Mouse (Mus musculus) heart, embryonic 13.5 days (tissue): Measurements from ENCODE around the gene Plek2. TPM values are rescaled to one million over a fixed set of nuclear protein-coding genes. Genes with fewer than 3 reads are reported as not detected.

Experiments used
- ATAC-seq: fragments of 200-750 bp; cut with Nextera tagmentation; 2 replicates; pipeline ENCODE4 v1.8.0; 2017; ENCODE audit warnings: moderate TSS enrichment; ENCODE audit not compliant: insufficient number of reproducible peaks, low FRiP score, low TSS enrichment; ENCODE audit errors: extremely low read depth
- H3K27ac ChIP-seq: fragments of 300-500 bp; sonication (generic); replicated peaks from 2 replicates; pipeline ENCODE4 v1.5.1; 2015; ENCODE audit warnings: moderate library complexity, mild to moderate bottlenecking, inconsistent platforms
- H3K27me3 ChIP-seq: fragments of 300-500 bp; sonication (generic); replicated peaks from 2 replicates; pipeline ENCODE4 v1.6.1; 2015; ENCODE audit warnings: mild to moderate bottlenecking, inconsistent platforms
- H3K36me3 ChIP-seq: fragments of 300-500 bp; sonication (generic); 2 replicates; pipeline ENCODE4 v1.6.1; 2015; ENCODE audit warnings: mild to moderate bottlenecking, inconsistent platforms
- H3K4me1 ChIP-seq: fragments of 300-500 bp; sonication (generic); 2 replicates; pipeline ENCODE4 v1.6.1; 2015; ENCODE audit warnings: inconsistent platforms
- H3K4me2 ChIP-seq: fragments of 300-500 bp; sonication (generic); 2 replicates; pipeline ENCODE4 v1.6.1; 2015; ENCODE audit warnings: inconsistent platforms, mild to moderate bottlenecking, moderate library complexity
- H3K4me3 ChIP-seq: fragments of 300-500 bp; sonication (generic); 2 replicates; pipeline ENCODE4 v1.5.1; 2015; ENCODE audit warnings: moderate library complexity, mild to moderate bottlenecking, inconsistent platforms
- H3K9ac ChIP-seq: fragments of 300-500 bp; sonication (generic); 2 replicates; pipeline ENCODE4 v1.6.1; 2015; ENCODE audit warnings: inconsistent platforms, mild to moderate bottlenecking, moderate library complexity
- H3K9me3 ChIP-seq: fragments of 300-500 bp; sonication (generic); 2 replicates; pipeline ENCODE4 v1.6.1; 2016; ENCODE audit warnings: inconsistent platforms
- WGBS: fragments of 180-500 bp; shearing (Covaris S2); methylation state at CpG from one replicate; pipeline ENCODE4 v1.1.7; 2015; ENCODE audit warnings: mixed read lengths; 5-methylcytosine and 5-hydroxymethylcytosine counted together
- polyA plus RNA-seq: library from polyadenylated mRNA; unstranded; fragments of >200 nt; fragmentation: Nextera tagmentation; extraction: Ambion mirVana; gene quantifications from 2 replicates; pipeline ENCODE4 v1.2.1, GENCODE M21; 2015

The Plek2 gene
- polyA plus RNA-seq, 1 experiment from 2014 or later = 7.7 TPM

GRCm38 (mm10) chr12:78910684-78911461, 4.1 kb upstream of the Plek2 start:
- Histone ChIP-seq H3K4me1 (peaks cover 32% of the 10 kb centered on the region), H3K9me3 (peaks cover 6% of the 10 kb centered on the region), H3K4me3 (peak overlapping the region; percentile 56), H3K4me2 (peak overlapping the region; percentile 91), H3K36me3 (no peaks in the 10 kb centered on the region), H3K9ac (peak overlapping the region; percentile 71), H3K27ac (peak overlapping the region; percentile 76), H3K27me3 (peaks cover 74% of the 10 kb centered on the region)
- WGBS = 4% methylated on average over 16 of the region's 16 CpGs
- peak; percentile 81 for ATAC-seq

GRCm38 (mm10) chr12:78908081-78908605, 1.4 kb upstream of the Plek2 start:
- ATAC-seq = no peak
- no peak overlapping the region for H3K9ac ChIP-seq
- peaks cover 61% of the 10 kb centered on the region for H3K27me3 ChIP-seq
- H3K4me3 ChIP-seq = no peak overlapping the region
- no peak overlapping the region for H3K4me2 ChIP-seq
- peaks cover 6% of the 10 kb centered on the region for H3K9me3 ChIP-seq
- H3K27ac ChIP-seq = no peak overlapping the region
- H3K36me3 ChIP-seq = no peaks in the 10 kb centered on the region
- peaks cover 32% of the 10 kb centered on the region for H3K4me1 ChIP-seq
- WGBS = 72% methylated on average over 6 of the region's 6 CpGs

- Histone ChIP-seq H3K4me2 (peak overlapping the region; percentile 47), H3K27me3 (peaks cover 32% of the 10 kb centered on the region), H3K4me3 (peak overlapping the region; percentile 21), H3K4me1 (peaks cover 9% of the 10 kb centered on the region), H3K36me3 (no peaks in the 10 kb centered on the region), H3K27ac (no peak overlapping the region), H3K9ac (no peak overlapping the region), H3K9me3 (peaks cover 6% of the 10 kb centered on the region)
- no peak for ATAC-seq
- WGBS = 80% methylated on average over 7 of the region's 7 CpGs
These were observed 2.3 kb downstream of the Plek2 start for GRCm38 (mm10) chr12:78904499-78904898.

- no peak for ATAC-seq
These were observed 3.5 kb downstream of the Plek2 start for GRCm38 (mm10) chr12:78903313-78903712.

GRCm38 (mm10) chr12:78901467-78901866, 5.3 kb downstream of the Plek2 start:
- Histone ChIP-seq H3K9me3 (no peaks in the 10 kb centered on the region), H3K27me3 (0 out of 2 replicates have a peak, but pooled peaks cover 9% of the 10 kb centered on the region), H3K4me1 (peaks cover 4% of the 10 kb centered on the region), H3K4me3 (no peak overlapping the region), H3K27ac (no peak overlapping the region), H3K36me3 (no peaks in the 10 kb centered on the region), H3K4me2 (0 out of 2 replicates have a peak overlapping the region, but pooled peaks have one; percentile 1), H3K9ac (no peak overlapping the region)
- ATAC-seq = no peak
- WGBS = 85% methylated on average over 5 of the region's 5 CpGs

More at GRCm38 (mm10) chr12:78903313-78903712, 3.5 kb downstream of the Plek2 start:
- Histone ChIP-seq H3K27ac (no peak overlapping the region), H3K9ac (no peak overlapping the region), H3K27me3 (peaks cover 26% of the 10 kb centered on the region), H3K4me3 (peak overlapping the region; percentile 11; the same call in 1 of the 2 replicates), H3K9me3 (no peaks in the 10 kb centered on the region), H3K36me3 (no peaks in the 10 kb centered on the region), H3K4me1 (peaks cover 9% of the 10 kb centered on the region), H3K4me2 (peak overlapping the region; percentile 47)
- 83% methylated on average over 4 of the region's 4 CpGs for WGBS

GRCm38 (mm10) chr12:78897861-78898260, 8.9 kb downstream of the Plek2 start:
- Histone ChIP-seq H3K9ac (no peak overlapping the region), H3K4me1 (no peaks in the 10 kb centered on the region), H3K36me3 (no peaks in the 10 kb centered on the region), H3K4me2 (no peak overlapping the region), H3K9me3 (no peaks in the 10 kb centered on the region), H3K27me3 (no peaks in the 10 kb centered on the region), H3K27ac (no peak overlapping the region), H3K4me3 (no peak overlapping the region)
- WGBS = 88% methylated on average over 1 of the region's 1 CpGs
- no peak for ATAC-seq

GRCm38 (mm10) chr12:78891149-78891548, 15.6 kb downstream of the Plek2 start:
- Histone ChIP-seq H3K4me3 (no peak overlapping the region), H3K27me3 (no peaks in the 10 kb centered on the region), H3K4me1 (peaks cover 22% of the 10 kb centered on the region), H3K36me3 (peaks cover 23% of the 10 kb centered on the region), H3K27ac (no peak overlapping the region), H3K9me3 (peaks cover 5% of the 10 kb centered on the region), H3K4me2 (no peak overlapping the region), H3K9ac (no peak overlapping the region)
- ATAC-seq = no peak
- WGBS = 72% methylated on average over 2 of the region's 2 CpGs

- H3K4me1 ChIP-seq = peaks cover 22% of the 10 kb centered on the region
These were observed 16.7 kb downstream of the Plek2 start for GRCm38 (mm10) chr12:78890062-78890461.

GRCm38 (mm10) chr12:78874581-78874980, 32.2 kb downstream of the Plek2 start:
- no peak overlapping the region for H3K27ac ChIP-seq
- WGBS = 97% methylated on average over 3 of the region's 3 CpGs
- no peak overlapping the region for H3K9ac ChIP-seq
- no peak overlapping the region for H3K4me3 ChIP-seq
- no peaks in the 10 kb centered on the region for H3K4me1 ChIP-seq
- no peak for ATAC-seq
- H3K4me2 ChIP-seq = no peak overlapping the region
- H3K36me3 ChIP-seq = peaks cover 79% of the 10 kb centered on the region
- H3K9me3 ChIP-seq = no peaks in the 10 kb centered on the region
- H3K27me3 ChIP-seq = no peaks in the 10 kb centered on the region

More at GRCm38 (mm10) chr12:78890062-78890461, 16.7 kb downstream of the Plek2 start:
- H3K27ac ChIP-seq = no peak overlapping the region
- no peaks in the 10 kb centered on the region for H3K27me3 ChIP-seq
- H3K4me2 ChIP-seq = no peak overlapping the region
- WGBS = 56% methylated on average over 1 of the region's 1 CpGs
- no peak overlapping the region for H3K9ac ChIP-seq
- ATAC-seq = no peak
- H3K36me3 ChIP-seq = peaks cover 33% of the 10 kb centered on the region
- no peak overlapping the region for H3K4me3 ChIP-seq
- peaks cover 5% of the 10 kb centered on the region for H3K9me3 ChIP-seq

- H3K27ac ChIP-seq = no peak overlapping the region
- H3K9ac ChIP-seq = no peak overlapping the region
- ATAC-seq = no peak
- H3K36me3 ChIP-seq = peaks cover 56% of the 10 kb centered on the region
- no peak overlapping the region for H3K4me2 ChIP-seq
- WGBS = 91% methylated on average over 1 of the region's 1 CpGs
- H3K4me1 ChIP-seq = peaks cover 14% of the 10 kb centered on the region
- no peaks in the 10 kb centered on the region for H3K27me3 ChIP-seq
- no peaks in the 10 kb centered on the region for H3K9me3 ChIP-seq
- H3K4me3 ChIP-seq = no peak overlapping the region
These were observed 38.6 kb downstream of the Plek2 start for GRCm38 (mm10) chr12:78868115-78868514.

- Histone ChIP-seq H3K27me3 (no peaks in the 10 kb centered on the region), H3K36me3 (peaks cover 41% of the 10 kb centered on the region), H3K9me3 (no peaks in the 10 kb centered on the region), H3K4me3 (no peak overlapping the region), H3K9ac (no peak overlapping the region), H3K4me1 (peaks cover 22% of the 10 kb centered on the region), H3K27ac (no peak overlapping the region), H3K4me2 (no peak overlapping the region)
- ATAC-seq = no peak
- 89% methylated on average over 1 of the region's 1 CpGs for whole genome bisulfite sequencing
These were observed 41.3 kb downstream of the Plek2 start for GRCm38 (mm10) chr12:78865434-78865833.
